Mouse (Mus musculus) frontal cortex, adult 2 months (tissue): ENCODE data around the gene Rac3. TPM values are rescaled to one million over a fixed set of nuclear protein-coding genes. Genes with fewer than 3 reads are reported as not detected.

Experiments
- DNase-seq, 2 experiments: peaks; one replicate each; pipeline ENCODE4 v3.0.0; 2022; ENCODE audit warnings: low spot score in 1 of 2; ENCODE audit errors: extremely low spot score in 1 of 2
- polyA plus RNA-seq: library from polyadenylated mRNA; depleted of rRNA; stranded (reverse); fragments of >200 nt; gene quantifications from 2 replicates; pipeline ENCODE4 v1.2.3, GENCODE M21; 2012

Rac3 gene
- polyA plus RNA-seq, 1 experiment, result 73.7 TPM

GRCm38 (mm10) chr11:120704486-120705325, 16.6 kb upstream of the Rac3 start:
- no peak for DNase-seq

GRCm38 (mm10) chr11:120706120-120706519, 15.2 kb upstream of the Rac3 start:
- no peak for DNase-seq

GRCm38 (mm10) chr11:120707225-120707624, 14.0 kb upstream of the Rac3 start:
- no peak for DNase-seq

GRCm38 (mm10) chr11:120707969-120708368, 13.3 kb upstream of the Rac3 start:
- DNase-seq, result no peak

- no peak for DNase-seq
Observed at GRCm38 (mm10) chr11:120709551-120709950, 11.7 kb upstream of the Rac3 start.

- DNase-seq, result no peak
Observed at GRCm38 (mm10) chr11:120710672-120711071, 10.6 kb upstream of the Rac3 start.

GRCm38 (mm10) chr11:120711980-120712604, 9.2 kb upstream of the Rac3 start:
- no peak for DNase-seq

GRCm38 (mm10) chr11:120712771-120713568, 8.3 kb upstream of the Rac3 start:
- DNase-seq, result peak in 1 of 2 experiments; percentile 22

GRCm38 (mm10) chr11:120713580-120714518, 7.4 kb upstream of the Rac3 start, which contains the start of the genes Cenpx and Lrrc45:
Gene Cenpx (minus strand): TSS chr11:120713738.
Gene Lrrc45 (plus strand): TSS chr11:120713925.
- peak; percentile 98 to 99 for DNase-seq

GRCm38 (mm10) chr11:120714546-120714945, 6.7 kb upstream of the Rac3 start:
- no peak for DNase-seq

- DNase-seq, result no peak
Observed at GRCm38 (mm10) chr11:120715131-120715530, 6.1 kb upstream of the Rac3 start.

- no peak for DNase-seq
Observed at GRCm38 (mm10) chr11:120719242-120719641, 2.0 kb upstream of the Rac3 start.

- no peak for DNase-seq
Observed at GRCm38 (mm10) chr11:120719841-120720376, 1.4 kb upstream of the Rac3 start.

GRCm38 (mm10) chr11:120720450-120720849, 820 bp upstream of the Rac3 start:
- peak; percentile 69 to 95 for DNase-seq

GRCm38 (mm10) chr11:120722067-120722630, 879 bp downstream of the Rac3 start:
- DNase-seq, result no peak

- DNase-seq, result no peak
Observed at GRCm38 (mm10) chr11:120722761-120723382, 1.6 kb downstream of the Rac3 start.

GRCm38 (mm10) chr11:120723509-120723908, 2.2 kb downstream of the Rac3 start:
- no peak for DNase-seq

GRCm38 (mm10) chr11:120726243-120727168, 5.2 kb downstream of the Rac3 start:
- no peak for DNase-seq
